Mouse (Mus musculus): ENCODE measurements around the gene Fscn3.

Fscn3 gene

DNA sequence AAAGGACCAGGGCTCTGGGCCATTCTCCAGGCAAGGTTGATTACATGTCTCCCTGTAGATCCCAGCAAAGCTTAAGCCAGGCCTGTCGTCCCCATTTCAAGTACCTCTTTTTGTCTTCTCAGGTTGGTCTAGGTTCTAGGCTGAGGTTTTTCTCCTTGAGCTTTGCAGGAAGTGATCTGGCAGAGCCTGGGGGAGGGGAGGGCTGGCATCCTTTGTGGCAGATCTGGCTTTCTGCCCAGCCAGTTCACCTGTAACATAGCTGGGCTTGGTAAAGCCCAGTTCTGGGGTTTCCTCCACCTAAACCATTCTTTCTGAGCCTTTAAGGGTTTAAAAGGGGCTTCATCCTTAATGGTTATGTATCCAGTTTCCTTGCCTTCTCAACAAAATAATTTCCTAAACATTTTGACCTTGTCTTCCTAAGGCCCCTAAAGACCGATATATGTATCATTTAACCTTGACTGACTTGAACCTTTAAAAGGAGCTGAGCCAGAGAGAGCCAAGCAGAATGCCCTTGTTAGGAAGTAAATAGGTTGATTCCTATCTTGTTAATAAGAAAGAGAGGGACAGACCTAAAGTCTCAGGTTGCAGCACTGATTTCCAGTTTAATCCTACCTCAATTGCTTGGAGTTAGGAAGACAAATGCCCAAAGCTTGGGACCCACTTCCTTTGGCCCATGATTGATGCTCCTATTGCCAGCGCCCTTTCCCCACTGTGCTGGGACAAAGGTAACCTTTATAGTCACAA is at the start of gene Fscn3:
TSS of gene Fscn3 (plus strand) at position 694 of the 744 bp plus-strand sequence.
- no peak for DNase-seq (ENCODE audit: extremely low spot score)

DNA sequence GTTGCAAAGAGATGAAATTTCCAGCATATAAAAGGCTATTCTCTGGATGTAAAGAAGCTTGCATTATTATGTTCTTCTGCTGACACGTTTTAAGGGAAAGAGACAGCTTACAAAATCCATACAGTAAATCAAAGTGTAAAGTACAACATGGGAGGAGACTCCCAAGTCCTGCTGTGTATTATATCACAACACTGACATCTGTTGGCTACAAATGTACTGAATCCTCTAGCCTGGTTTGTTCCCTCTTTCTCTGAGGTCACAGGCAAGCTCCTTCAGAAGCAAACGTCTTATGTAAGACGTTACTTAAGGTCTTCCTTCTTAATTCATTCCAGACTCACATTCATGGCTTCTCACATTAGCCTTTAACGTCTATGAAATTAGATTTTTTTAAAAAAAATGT is 45.6 kb upstream of the Fscn3 start:
- DNase-seq (ENCODE audit: extremely low spot score): no peak

DNA sequence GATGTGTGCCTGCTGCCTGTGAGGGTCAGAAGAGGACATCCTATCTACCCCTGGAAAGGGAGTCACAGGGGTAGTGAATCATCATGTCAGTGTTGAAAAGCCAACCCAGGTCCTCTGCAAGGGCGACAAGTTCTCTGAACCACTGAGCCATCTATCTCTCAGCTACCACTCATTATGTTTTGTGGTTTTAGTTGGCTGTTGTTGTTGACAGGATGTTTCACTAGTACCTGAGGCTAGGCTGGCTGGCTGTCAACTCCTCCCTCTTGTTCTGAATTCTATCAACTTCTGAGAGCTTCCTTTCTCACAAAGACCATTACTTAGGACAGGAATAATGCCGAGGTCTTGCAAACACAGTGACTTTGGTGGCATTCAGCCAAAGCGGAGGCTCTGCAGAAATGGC is 42.4 kb upstream of the Fscn3 start:
- no peak for DNase-seq (ENCODE audit: extremely low spot score)

DNA sequence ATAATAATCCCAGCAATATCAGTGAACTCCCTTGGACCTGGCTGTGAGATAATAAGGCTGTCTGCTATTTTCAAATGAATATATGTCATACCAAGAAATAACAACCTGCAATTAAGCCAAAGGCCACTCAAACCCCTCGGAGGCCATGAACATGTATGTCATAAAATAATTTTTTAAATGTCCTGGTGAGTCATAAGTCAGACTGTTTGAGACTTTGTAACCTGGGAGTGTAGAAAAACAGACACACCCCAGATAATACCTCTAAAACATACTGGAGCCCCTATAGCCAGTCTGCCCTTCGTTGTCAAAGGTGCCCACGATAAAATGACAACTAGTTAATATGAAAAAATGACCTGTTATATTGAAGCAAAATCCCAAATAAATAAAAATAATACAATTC is 38.6 kb upstream of the Fscn3 start:
- no peak for DNase-seq (ENCODE audit: extremely low spot score)

DNA sequence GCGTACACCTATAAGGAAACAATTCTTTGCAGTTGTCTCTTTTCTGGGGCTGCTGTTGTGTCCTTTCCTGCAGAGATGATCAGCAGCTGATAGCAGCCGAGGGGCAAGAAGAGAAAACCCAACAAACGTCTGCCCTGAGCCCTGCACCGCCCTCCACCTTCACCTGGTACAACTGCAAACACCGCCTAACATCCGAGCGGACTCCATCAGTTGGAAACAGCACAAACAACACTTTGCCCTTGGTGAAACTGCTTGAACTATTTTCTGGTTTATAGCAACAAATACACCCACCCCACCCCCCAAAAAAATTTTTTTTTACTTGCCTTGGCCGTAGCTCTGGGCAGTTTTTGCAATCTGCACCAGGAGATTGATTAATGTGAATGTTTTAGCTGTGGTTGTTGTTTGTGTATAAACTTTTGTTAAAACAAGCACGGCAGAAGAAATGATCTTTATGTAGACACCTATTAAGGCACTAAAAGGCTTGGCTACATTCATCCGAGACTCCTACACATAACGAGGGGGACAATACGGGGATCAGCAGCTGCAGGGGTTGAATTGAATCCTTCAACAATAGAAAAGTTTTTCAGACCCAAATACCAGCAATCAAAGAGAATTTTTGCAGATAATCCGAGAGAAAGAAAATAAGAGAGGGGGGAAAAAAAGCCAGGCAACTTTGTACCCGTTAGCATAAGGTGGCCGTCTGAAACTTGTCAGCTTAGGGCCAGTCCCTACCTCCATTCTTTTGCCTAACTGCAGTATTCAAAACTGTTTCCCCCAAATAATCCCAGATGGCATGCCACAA is 31.3 kb upstream of the Fscn3 start:
- peak; percentile 32 for DNase-seq (ENCODE audit: extremely low spot score)

DNA sequence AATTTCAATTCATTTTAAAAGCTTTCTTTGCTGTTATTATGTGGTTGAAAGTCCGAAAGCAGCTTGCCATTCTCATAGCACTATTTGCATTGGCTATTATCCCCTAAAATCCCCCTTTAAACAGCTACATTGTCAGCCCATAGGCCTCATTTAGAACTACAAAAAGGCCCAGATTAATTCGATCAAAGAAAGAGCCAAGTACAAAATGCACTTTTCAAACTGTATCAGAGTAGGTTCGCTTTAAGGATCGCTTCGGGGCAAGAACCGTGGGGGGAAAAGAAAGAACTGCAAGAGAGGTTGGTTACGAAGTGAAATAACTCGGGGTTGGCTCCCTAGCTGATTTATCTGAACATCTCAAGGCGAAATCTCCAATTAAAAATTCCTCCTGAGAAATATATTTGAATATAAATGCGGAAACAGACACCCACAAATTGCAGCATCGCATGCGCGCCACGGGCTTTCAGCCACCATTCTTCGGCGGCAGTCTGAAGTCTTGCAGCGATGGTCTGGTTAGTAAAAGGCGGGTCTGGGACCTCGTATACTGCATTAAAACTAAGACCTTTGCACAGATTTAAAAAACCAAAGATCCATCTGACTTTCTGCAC is 30.6 kb upstream of the Fscn3 start:
- peak; percentile 61 for DNase-seq (ENCODE audit: extremely low spot score)

DNA sequence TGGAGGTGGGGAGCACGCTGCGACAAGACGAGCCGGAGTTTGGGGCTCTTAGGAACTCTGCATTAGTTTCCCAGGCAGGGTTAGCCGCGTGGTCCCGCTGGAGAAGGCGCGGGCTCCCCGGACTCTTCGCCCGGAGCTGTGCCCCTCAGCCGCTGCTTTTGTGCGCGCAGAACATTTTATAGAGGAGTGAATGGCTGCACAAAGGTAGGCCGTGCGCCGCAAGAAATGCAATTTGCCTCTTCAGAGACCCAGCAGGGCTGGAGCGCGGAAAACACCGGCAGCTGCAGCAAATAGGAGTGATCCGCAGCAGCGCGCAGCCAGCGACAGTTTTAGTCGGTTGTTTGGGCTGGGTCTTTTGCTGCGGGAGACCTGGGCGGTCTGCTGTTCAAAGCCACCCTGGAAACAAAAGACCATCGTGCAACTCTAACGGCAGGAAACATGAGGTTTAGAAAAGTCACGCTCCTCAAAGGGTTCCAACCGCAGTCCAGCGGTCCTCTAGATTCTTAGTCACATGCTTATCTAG is 29.8 kb upstream of the Fscn3 start, which contains the start of gene Zfp800:
TSS of gene Zfp800 (minus strand) at position 325 of the 523 bp plus-strand sequence.
- peak; percentile 70 for DNase-seq (ENCODE audit: extremely low spot score)

DNA sequence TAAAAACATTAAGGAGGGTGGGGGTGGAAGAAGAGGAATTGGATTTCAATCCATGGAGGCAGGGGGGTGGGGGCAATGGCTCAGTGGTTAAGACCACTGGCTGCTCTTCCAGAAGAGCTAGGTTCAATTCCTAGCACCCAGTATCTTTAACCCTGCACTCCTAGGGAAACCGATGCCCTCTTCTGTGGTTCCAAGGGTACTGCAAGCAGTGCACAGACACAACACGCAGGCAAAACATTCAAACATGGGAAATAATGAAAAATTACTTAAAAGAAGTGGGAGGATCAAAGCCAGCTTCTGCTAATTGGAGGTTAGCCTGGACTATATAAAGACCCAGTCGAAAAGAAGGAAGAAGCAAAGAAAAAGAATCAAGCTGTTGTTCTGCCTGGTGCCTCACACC is 28.9 kb upstream of the Fscn3 start:
- DNase-seq (ENCODE audit: extremely low spot score): no peak

DNA sequence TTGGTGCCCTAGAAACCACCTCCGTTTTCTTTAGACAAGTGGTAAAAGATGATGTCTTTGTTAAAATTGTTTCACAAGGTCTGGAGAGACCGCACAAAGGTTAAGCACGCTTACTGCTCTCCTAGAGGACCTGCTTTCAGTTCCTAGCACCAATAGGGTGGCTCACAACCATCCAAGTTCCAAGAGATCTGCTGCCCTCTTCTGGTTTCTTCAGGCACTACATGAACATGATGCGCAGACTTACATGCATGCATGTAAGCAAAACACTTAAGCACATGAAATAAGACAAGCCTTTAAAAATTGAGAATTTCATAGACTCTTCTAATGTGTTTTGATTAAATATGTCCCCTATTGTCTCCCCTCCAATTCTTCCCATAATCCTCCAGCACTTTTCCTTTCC is 27.8 kb upstream of the Fscn3 start:
- DNase-seq (ENCODE audit: extremely low spot score): no peak

DNA sequence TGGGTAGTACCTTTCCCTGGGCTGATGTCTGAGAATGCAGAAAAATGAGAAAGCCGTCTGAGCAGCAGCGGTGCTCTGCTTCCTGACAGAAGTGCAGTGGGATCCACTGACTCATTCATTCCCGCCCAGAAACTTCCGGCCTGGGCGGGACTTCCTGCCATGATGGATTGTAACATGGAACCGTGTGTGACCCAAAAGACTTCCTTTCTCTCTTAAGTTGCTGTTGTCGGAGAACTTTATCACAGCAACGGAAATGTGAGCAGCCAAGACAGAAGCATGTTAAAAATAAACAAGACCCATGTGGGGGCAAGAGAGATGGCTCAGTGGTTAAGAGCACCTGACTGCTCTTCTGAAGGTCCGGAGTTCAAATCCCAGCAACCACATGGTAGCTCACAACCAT is 17.5 kb upstream of the Fscn3 start:
- DNase-seq (ENCODE audit: extremely low spot score): no peak

DNA sequence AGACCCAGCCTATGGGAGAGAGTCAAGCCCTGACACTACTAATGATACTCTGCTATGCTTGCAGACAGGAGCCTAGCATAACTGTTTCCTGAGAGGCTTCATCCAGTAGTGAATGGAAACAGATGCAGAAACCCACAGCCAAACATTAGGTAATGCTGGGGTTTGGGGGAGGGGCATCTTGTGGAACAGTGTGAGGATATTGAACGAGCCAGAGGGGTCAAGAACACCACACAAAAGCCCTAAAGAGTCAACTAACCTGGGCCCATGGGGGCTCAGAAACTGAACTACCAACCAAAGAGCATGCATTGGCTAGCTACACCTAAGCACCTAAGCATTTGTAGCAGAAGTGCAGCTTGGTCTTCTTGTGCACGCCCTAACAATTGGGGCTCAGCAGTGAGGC is 16.4 kb upstream of the Fscn3 start:
- DNase-seq (ENCODE audit: extremely low spot score): no peak

DNA sequence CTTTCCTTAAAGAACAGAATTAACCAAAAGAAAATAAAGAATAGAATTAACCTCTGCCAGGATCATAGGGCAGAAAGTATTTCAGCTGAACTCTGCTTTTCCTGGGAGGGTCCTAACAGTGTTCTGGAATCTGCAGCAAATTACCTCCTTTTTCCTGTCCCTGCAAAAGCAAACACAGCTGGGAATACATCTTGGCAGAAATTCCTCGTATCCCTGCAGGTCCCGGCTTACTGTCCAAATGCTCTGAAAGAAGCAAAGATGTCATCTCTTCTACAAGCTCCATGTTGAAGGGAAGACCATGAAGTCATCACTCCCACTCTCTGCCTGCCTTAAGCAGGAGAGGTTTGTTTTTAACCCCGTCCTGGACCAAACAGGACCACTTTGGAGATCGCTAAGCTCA is 10.6 kb upstream of the Fscn3 start:
- DNase-seq (ENCODE audit: extremely low spot score): no peak

DNA sequence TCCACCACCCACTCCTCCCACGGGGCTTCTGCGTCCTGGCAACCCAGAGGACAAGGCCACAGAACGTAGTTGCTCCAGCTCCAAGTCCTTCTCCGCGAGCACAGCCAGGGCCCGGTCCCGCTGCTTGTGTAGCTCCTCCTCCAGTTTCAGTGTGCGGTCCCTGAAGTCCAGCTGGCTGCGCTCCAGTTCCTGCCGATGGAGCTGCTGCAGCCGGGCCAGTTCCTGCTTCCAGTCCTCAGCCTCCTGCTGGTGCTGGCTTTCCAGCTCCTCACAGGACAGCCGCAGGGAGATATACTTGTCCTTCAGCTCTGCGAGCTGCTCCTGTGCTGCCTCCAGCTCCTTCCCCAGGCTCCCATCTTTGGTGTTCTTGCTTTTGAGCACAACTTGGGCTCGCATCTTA is 9.1 kb upstream of the Fscn3 start:
- DNase-seq (ENCODE audit: extremely low spot score): no peak

DNA sequence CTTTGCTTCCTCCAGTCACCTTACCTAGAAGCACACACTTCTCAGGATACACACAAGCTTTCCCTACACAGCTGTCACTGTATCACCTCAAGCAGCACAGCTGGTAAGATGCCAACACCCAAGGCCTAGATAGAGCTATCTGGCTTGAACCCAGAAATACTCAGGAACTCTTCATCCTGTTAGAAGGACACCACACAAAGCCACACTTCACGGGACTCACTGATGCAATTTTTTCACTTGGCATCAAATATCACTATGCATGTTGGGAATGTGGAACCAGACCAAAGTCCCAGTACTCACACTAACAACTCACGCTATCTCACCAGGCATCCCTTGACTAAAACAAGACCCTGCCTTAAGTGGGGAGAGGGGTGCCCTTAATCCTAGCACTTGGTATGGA is 7.9 kb upstream of the Fscn3 start:
- no peak for DNase-seq (ENCODE audit: extremely low spot score)

DNA sequence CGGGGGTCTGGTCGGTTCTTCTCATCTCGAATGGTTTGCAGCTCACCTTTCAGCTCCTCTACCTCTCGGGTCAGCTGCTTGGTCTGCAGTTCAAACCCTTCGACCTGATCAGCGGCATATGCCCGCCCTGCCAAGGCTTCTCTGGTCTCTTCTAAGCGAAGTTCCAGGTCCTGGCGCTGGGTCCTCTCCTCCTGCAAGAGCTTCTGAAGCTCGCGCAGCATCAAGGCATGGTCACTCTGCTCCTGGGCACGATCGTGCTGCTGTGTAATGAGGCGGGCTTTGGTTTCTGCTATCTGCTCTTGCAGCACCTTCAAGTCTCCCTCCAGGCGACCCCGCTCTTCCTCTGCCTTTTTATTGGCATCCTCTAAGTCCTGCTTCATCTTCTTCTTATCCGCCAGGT is 7.2 kb upstream of the Fscn3 start:
- DNase-seq (ENCODE audit: extremely low spot score): no peak

DNA sequence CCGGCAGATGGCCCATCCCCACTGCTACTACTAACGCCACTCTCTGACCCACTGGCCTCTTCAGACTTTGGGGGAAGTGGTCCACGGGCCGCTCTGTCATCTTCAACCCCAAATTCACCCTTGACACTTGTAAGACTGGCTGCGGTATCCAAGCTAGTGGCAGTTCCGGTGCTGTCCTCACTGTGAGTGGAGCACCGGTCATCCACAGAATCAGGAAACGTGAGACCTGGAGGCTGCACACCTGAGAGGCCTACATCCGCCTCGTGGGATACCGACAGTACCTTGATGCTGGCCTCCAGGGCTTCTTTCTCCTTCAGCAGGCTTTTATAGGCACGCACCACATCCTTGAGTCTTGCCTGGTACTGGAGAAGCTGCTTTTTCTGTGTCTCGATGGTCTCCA is 6.7 kb upstream of the Fscn3 start:
- no peak for DNase-seq (ENCODE audit: extremely low spot score)

DNA sequence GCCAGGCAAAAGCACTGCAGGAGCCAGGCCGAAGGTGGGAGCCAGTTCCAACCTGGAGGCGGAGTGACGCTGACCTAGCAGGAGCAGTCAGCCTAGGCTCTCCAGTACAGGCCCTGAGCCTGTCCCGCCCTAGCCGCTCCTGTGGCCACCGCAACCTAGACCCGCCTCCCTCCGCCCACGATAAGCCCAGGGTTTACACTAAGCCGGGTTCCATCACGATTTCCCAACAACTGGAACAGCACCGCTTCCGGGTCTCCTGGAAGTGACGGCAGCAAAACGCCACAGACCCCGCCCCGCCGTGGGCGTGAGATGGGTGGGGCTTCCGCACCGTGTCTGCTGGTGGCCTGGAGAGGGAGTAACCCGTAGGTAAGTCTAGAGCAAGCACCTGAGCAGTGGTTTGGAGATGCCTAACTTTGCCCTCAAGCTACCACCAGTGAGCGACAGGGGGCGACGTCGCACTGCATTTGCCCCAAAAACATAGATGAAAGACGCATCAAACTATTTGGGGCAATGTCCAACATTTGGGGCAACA is 6.1 kb upstream of the Fscn3 start:
- DNase-seq (ENCODE audit: extremely low spot score): peak; percentile 95

DNA sequence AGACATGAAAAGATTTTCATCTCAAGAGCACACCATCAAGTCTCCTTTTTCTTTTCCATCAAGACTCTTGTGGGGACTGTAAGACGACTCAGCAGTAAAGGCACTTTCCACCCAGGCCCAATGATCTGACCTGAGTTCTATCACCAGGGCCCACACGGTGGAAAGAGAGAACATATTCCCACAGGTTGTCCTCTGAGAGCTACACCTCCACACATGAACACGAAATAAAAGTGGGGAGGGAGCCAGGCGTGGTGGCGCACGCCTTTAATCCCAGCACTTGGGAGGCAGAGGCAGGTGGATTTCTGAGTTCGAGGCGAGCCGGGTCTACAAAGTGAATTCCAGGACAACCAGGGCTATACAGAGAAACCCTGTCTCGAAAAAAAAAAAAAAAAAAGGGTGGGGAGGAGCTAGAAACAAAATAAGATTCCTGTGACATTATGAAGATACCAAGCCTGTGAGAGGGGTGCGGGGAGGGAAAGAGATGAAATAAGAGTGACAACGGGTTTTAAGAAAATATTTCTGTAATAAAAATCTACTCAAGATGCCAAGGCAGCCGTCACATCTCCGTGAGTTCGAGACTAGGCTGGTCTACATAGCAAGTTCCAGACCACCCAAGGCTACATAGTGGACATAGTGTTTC is 4.8 kb upstream of the Fscn3 start:
- DNase-seq (ENCODE audit: extremely low spot score): no peak

DNA sequence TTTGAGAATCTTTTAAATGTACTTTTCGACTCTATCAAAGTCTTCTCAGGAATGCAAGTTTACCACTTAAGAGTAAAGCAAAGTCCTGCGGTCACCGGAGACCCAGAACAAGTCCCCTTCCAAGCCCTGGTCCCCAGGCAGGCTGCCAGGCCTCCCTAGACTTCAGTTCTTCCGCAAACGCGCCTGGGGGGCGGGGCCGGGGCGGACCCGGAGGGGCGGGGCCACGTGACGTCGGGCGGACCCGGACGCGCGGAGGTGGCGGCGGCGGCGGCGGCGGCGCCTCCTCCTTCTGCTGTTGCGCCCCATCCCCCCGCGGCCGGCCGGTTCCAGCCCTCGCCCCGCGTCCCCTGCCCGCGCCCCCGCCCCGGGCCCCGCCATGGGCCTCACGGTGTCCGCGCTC is 4.3 kb upstream of the Fscn3 start, which contains the start of gene Arf5:
TSS of gene Arf5 (plus strand) at position 248 of the 400 bp plus-strand sequence.
- peak; percentile 93 for DNase-seq (ENCODE audit: extremely low spot score)

DNA sequence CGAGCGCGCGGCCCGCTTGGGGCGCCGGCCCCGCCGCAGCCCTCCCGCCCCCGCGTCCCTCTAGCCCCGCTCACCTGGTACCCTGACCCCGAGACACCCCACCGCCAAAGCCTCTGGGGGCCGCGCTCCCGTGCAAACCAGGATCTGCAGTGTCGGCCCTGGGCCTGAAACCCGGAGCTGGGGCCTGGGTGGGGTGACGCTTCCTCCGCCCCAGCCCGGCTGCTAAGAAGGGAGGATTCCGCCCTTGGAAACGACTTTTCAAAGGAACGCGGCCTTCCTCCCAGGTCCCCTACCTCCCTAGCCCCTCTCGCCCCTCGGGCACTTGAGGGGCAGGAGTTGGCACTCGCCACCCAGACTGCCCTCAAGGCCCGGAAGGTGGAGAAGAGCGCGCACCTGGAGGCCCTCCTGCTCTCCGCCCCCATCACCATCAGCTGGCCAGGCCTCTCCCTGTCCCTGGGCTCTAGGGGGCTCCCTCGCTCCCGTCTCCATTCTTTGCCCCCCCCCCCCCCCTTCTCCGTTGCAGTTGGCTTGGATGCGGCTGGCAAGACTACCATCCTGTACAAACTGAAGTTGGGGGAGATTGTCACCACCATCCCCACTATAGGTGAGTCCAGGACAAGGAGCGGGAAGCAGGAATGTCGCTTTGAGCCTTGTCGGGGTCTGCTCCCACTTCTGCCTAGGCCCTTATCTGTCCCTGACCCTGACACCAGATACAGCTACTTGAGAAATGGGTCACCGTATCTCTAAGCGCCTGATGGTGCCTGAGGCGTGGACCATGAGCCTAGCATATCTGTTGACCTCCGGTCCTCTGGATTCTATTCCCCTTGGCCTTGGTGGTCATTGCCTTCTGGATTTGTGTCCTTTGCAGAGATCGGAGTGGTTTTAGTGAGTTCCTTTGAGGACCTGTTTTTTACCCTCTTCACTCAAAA is 3.6 kb upstream of the Fscn3 start:
- peak; percentile 61 for DNase-seq (ENCODE audit: extremely low spot score)

DNA sequence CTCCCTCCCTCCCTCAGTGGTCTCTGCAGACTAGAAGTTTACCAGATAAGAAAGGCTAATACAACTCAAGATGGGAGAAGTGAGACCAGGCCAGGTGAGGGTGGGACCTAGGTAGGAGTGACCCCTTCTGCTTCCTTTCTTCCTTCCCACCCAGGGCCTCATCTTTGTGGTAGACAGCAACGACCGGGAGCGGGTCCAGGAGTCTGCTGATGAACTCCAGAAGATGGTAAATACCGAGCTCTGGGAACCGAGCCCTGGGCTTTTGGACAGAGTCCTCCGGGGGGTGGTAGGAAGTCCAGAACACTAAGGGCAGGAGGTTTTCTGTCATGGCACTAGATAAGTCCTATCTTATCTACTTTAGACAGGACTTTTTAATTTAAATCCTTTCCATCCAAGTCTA is 2.6 kb upstream of the Fscn3 start:
- no peak for DNase-seq (ENCODE audit: extremely low spot score)
